Mouse (Mus musculus) retina, embryonic 14.5 days (tissue): ENCODE measurements at regions not wholly inside any gene's neighbourhood (a gene's known extent, or its start where the extent isn't known, plus 50 kb on each side); places are given as distances from the start of the nearest gene placed in this dataset.
A peak's percentile ranks its signal among the peaks of the same experiment; 100 is the strongest.

Source experiments
- DNase-seq: peaks from one replicate; pipeline ENCODE4 v3.0.0-alpha.2; 2015; ENCODE audit warnings: low spot score

GRCm38 (mm10) chrX:41735646-41736045 is 184.8 kb downstream of the Thoc2 start:
- peak; percentile 10 for DNase-seq
